Mouse (Mus musculus) embryonic facial prominence, embryonic 10.5 days (tissue): Measurements from ENCODE around the gene Odc1. TPM values are rescaled to one million over a fixed set of nuclear protein-coding genes. Genes with fewer than 3 reads are reported as not detected.
A peak's percentile ranks its signal among the peaks of the same experiment; 100 is the strongest.
"Not testable (repeated sequence)": the region's sequence is repeated elsewhere in the genome, so short reads cannot be mapped to it uniquely, and the experiment has no call there.

ENCODE experiments used
- DNase-seq: peaks from one replicate; pipeline ENCODE4 v3.0.0-alpha.2; 2017; ENCODE audit warnings: low spot score
- H3K27ac ChIP-seq: fragments of 300-500 bp; sonication (generic); replicated peaks from 2 replicates; pipeline ENCODE4 v1.5.1; 2016; ENCODE audit warnings: mild to moderate bottlenecking
- H3K27me3 ChIP-seq: fragments of 300-500 bp; sonication (generic); replicated peaks from 2 replicates; pipeline ENCODE4 v1.6.1; 2016; ENCODE audit warnings: low read depth, mild to moderate bottlenecking; ENCODE audit not compliant: poor library complexity, severe bottlenecking
- H3K36me3 ChIP-seq: fragments of 300-500 bp; sonication (generic); replicated peaks from 2 replicates; pipeline ENCODE4 v1.6.1; 2016; ENCODE audit warnings: mild to moderate bottlenecking, moderate library complexity
- H3K4me1 ChIP-seq: fragments of 300-500 bp; sonication (generic); 2 replicates; pipeline ENCODE4 v1.6.1; 2016
- H3K4me3 ChIP-seq: fragments of 300-500 bp; sonication (generic); 2 replicates; pipeline ENCODE4 v1.5.1; 2016; ENCODE audit warnings: mild to moderate bottlenecking, moderate library complexity
- H3K9me3 ChIP-seq: fragments of 300-500 bp; sonication (generic); 2 replicates; pipeline ENCODE4 v1.6.1; 2016; ENCODE audit warnings: mild to moderate bottlenecking
- WGBS: fragments of 180-500 bp; shearing (Covaris S2); methylation state at CpG from one replicate; pipeline ENCODE4 v1.1.7; 2016; 5-methylcytosine and 5-hydroxymethylcytosine counted together
- polyA plus RNA-seq: library from polyadenylated mRNA; unstranded; fragments of >200 nt; fragmentation: Nextera tagmentation; extraction: Ambion mirVana; gene quantifications from 2 replicates; pipeline ENCODE4 v1.2.1, GENCODE M21; 2016

The Odc1 gene
- polyA plus RNA-seq, 1 experiment from 2014 or later = 264 TPM

GRCm38 (mm10) chr12:17536222-17536621 is 8.4 kb upstream of the Odc1 start:
- H3K36me3 ChIP-seq = no peaks in the 10 kb centered on the region
- no peaks in the 10 kb centered on the region for H3K4me1 ChIP-seq
- WGBS = 89% methylated on average over 3 of the region's 3 CpGs
- no peaks in the 10 kb centered on the region for H3K9me3 ChIP-seq
- no peaks in the 10 kb centered on the region for H3K27me3 ChIP-seq
- DNase-seq = no peak
- H3K27ac ChIP-seq = no peak overlapping the region
- no peak overlapping the region for H3K4me3 ChIP-seq

GRCm38 (mm10) chr12:17537147-17537546 is 7.4 kb upstream of the Odc1 start:
- H3K4me3 ChIP-seq = no peak overlapping the region
- no peak for DNase-seq
- no peaks in the 10 kb centered on the region for H3K9me3 ChIP-seq
- H3K36me3 ChIP-seq = no peaks in the 10 kb centered on the region
- no peaks in the 10 kb centered on the region for H3K27me3 ChIP-seq
- 90% methylated on average over 3 of the region's 3 CpGs for WGBS
- H3K27ac ChIP-seq = no peak overlapping the region
- H3K4me1 ChIP-seq = no peaks in the 10 kb centered on the region

- 89% methylated on average over 3 of the region's 3 CpGs for WGBS
- no peaks in the 10 kb centered on the region for H3K4me1 ChIP-seq
Measured at GRCm38 (mm10) chr12:17538087-17538486, 6.5 kb upstream of the Odc1 start.

GRCm38 (mm10) chr12:17539041-17539440 is 5.6 kb upstream of the Odc1 start:
- no peak for DNase-seq
- 70% methylated on average over 6 of the region's 6 CpGs for WGBS
- Histone ChIP-seq H3K4me1 (peaks cover 5% of the 10 kb centered on the region; the same call in 1 of the 2 replicates), H3K27ac (no peak overlapping the region), H3K36me3 (no peaks in the 10 kb centered on the region), H3K9me3 (no peaks in the 10 kb centered on the region), H3K27me3 (no peaks in the 10 kb centered on the region), H3K4me3 (no peak overlapping the region)

More at GRCm38 (mm10) chr12:17538087-17538486, 6.5 kb upstream of the Odc1 start:
- no peak for DNase-seq
- H3K36me3 ChIP-seq = no peaks in the 10 kb centered on the region
- no peak overlapping the region for H3K4me3 ChIP-seq
- no peak overlapping the region for H3K27ac ChIP-seq
- H3K9me3 ChIP-seq = no peaks in the 10 kb centered on the region
- no peaks in the 10 kb centered on the region for H3K27me3 ChIP-seq

- no peak for DNase-seq
- Histone ChIP-seq H3K4me1 (peaks cover 8% of the 10 kb centered on the region; the same call in 1 of the 2 replicates), H3K9me3 (no peaks in the 10 kb centered on the region), H3K36me3 (no peaks in the 10 kb centered on the region), H3K27me3 (no peaks in the 10 kb centered on the region), H3K4me3 (no peak overlapping the region), H3K27ac (no peak overlapping the region)
- 77% methylated on average over 6 of the region's 6 CpGs for WGBS
Measured at GRCm38 (mm10) chr12:17540040-17540552, 4.5 kb upstream of the Odc1 start.

- peak; percentile 74 for DNase-seq
- Histone ChIP-seq H3K36me3 (peaks cover 36% of the 10 kb centered on the region), H3K4me3 (peak overlapping the region; percentile 93), H3K9me3 (no peaks in the 10 kb centered on the region), H3K27me3 (no peaks in the 10 kb centered on the region), H3K4me1 (peaks cover 23% of the 10 kb centered on the region), H3K27ac (peak overlapping the region; percentile 98)
- WGBS = under 1% methylated on average over 40 of the region's 40 CpGs
Measured at GRCm38 (mm10) chr12:17545107-17545571, 545 bp downstream of the Odc1 start.

- WGBS = 9% methylated on average over 8 of the region's 8 CpGs
- peaks cover 23% of the 10 kb centered on the region for H3K4me1 ChIP-seq
- no peaks in the 10 kb centered on the region for H3K27me3 ChIP-seq
- peak overlapping the region; percentile 98 for H3K27ac ChIP-seq
- peak; percentile 32 for DNase-seq
- H3K36me3 ChIP-seq = peaks cover 42% of the 10 kb centered on the region
- H3K4me3 ChIP-seq = peak overlapping the region; percentile 93
- no peaks in the 10 kb centered on the region for H3K9me3 ChIP-seq
Measured at GRCm38 (mm10) chr12:17545884-17546283, 1.3 kb downstream of the Odc1 start.

GRCm38 (mm10) chr12:17547552-17547951 is 3.0 kb downstream of the Odc1 start:
- H3K36me3 ChIP-seq = peaks cover 56% of the 10 kb centered on the region
- H3K4me1 ChIP-seq = peaks cover 23% of the 10 kb centered on the region
- H3K27me3 ChIP-seq, DNase-seq, H3K27ac ChIP-seq, H3K9me3 ChIP-seq, H3K4me3 ChIP-seq: not testable (repeated sequence)
- WGBS = 95% methylated on average over 9 of the region's 9 CpGs

GRCm38 (mm10) chr12:17548505-17548904 is 3.9 kb downstream of the Odc1 start:
- no peaks in the 10 kb centered on the region for H3K9me3 ChIP-seq
- DNase-seq = no peak
- H3K4me3 ChIP-seq = no peak overlapping the region
- H3K4me1 ChIP-seq = peaks cover 23% of the 10 kb centered on the region
- H3K27ac ChIP-seq = no peak overlapping the region
- H3K27me3 ChIP-seq = no peaks in the 10 kb centered on the region
- peaks cover 61% of the 10 kb centered on the region for H3K36me3 ChIP-seq
- WGBS = 83% methylated on average over 5 of the region's 5 CpGs

- not testable (repeated sequence) for H3K4me3 ChIP-seq, H3K27me3 ChIP-seq, H3K9me3 ChIP-seq, H3K27ac ChIP-seq, DNase-seq
- Histone ChIP-seq H3K4me1 (peaks cover 15% of the 10 kb centered on the region), H3K36me3 (peaks cover 61% of the 10 kb centered on the region)
- WGBS = 88% methylated on average over 5 of the region's 5 CpGs
Measured at GRCm38 (mm10) chr12:17549421-17549820, 4.8 kb downstream of the Odc1 start.

GRCm38 (mm10) chr12:17551208-17551995 is 6.8 kb downstream of the Odc1 start:
- Histone ChIP-seq H3K36me3 (peaks cover 61% of the 10 kb centered on the region), H3K27ac (no peak overlapping the region), H3K9me3 (no peaks in the 10 kb centered on the region), H3K4me1 (peaks cover 10% of the 10 kb centered on the region), H3K4me3 (no peak overlapping the region), H3K27me3 (no peaks in the 10 kb centered on the region)
- 87% methylated on average over 3 of the region's 3 CpGs for WGBS
- no peak for DNase-seq

GRCm38 (mm10) chr12:17552420-17552819 is 7.8 kb downstream of the Odc1 start:
- peaks cover 52% of the 10 kb centered on the region for H3K36me3 ChIP-seq
- no peak overlapping the region for H3K4me3 ChIP-seq
- peaks cover 9% of the 10 kb centered on the region for H3K4me1 ChIP-seq
- DNase-seq = no peak
- H3K27me3 ChIP-seq = no peaks in the 10 kb centered on the region
- H3K27ac ChIP-seq = no peak overlapping the region
- H3K9me3 ChIP-seq = no peaks in the 10 kb centered on the region
- WGBS = 77% methylated on average over 3 of the region's 3 CpGs

GRCm38 (mm10) chr12:17552949-17553348 is 8.4 kb downstream of the Odc1 start:
- peaks cover 47% of the 10 kb centered on the region for H3K36me3 ChIP-seq
- no peaks in the 10 kb centered on the region for H3K27me3 ChIP-seq
- H3K4me1 ChIP-seq = peaks cover 15% of the 10 kb centered on the region
- no peak overlapping the region for H3K4me3 ChIP-seq
- 67% methylated on average over 2 of the region's 2 CpGs for WGBS
- H3K27ac ChIP-seq = no peak overlapping the region
- DNase-seq = no peak
- no peaks in the 10 kb centered on the region for H3K9me3 ChIP-seq
